Mouse (Mus musculus): ENCODE data around the gene Aoc3. TPM values are rescaled to one million over a fixed set of nuclear protein-coding genes. Genes with fewer than 3 reads are reported as not detected.

Gene Aoc3
- polyA plus RNA-seq, 1 experiment from 2014 or later, result not detected

GRCm38 (mm10) chr11:101332537-101332936 is 2.1 kb downstream of the Aoc3 start:
- peaks cover 36% of the 10 kb centered on the region for H3K4me1 ChIP-seq (replicated peaks)
- H3K27me3 ChIP-seq (ENCODE audit: insufficient read depth, poor library complexity, severe bottlenecking), result no peaks in the 10 kb centered on the region
- WGBS, result 81% methylated on average over 3 of the region's 3 CpGs
- no peaks in the 10 kb centered on the region for H3K9me3 ChIP-seq
- no peak overlapping the region for H3K4me3 ChIP-seq
- peaks cover 9% of the 10 kb centered on the region; the same call in 1 of the 2 replicates for H3K36me3 ChIP-seq
- DNase-seq (ENCODE audit: low spot score), result no peak
- no peak overlapping the region for H3K27ac ChIP-seq

- peaks cover 50% of the 10 kb centered on the region for H3K4me1 ChIP-seq (replicated peaks)
- DNase-seq (ENCODE audit: low spot score), result peak; percentile 38
- 22% methylated on average over 10 of the region's 10 CpGs for WGBS
- no peaks in the 10 kb centered on the region for H3K27me3 ChIP-seq (ENCODE audit: insufficient read depth, poor library complexity, severe bottlenecking)
- peaks cover 3% of the 10 kb centered on the region; the same call in 1 of the 2 replicates for H3K36me3 ChIP-seq
- H3K4me3 ChIP-seq, result peak overlapping the region; percentile 18; the same call in 1 of the 2 replicates
- no peaks in the 10 kb centered on the region for H3K9me3 ChIP-seq
- peak overlapping the region; percentile 78 for H3K27ac ChIP-seq
These were observed 3.6 kb downstream of the Aoc3 start for GRCm38 (mm10) chr11:101334023-101334422.

GRCm38 (mm10) chr11:101334516-101334915 is 4.1 kb downstream of the Aoc3 start:
- WGBS, result 2% methylated on average over 6 of the region's 6 CpGs
- H3K36me3 ChIP-seq, result no peaks in the 10 kb centered on the region
- DNase-seq (ENCODE audit: low spot score), result peak; percentile 76
- no peaks in the 10 kb centered on the region for H3K27me3 ChIP-seq (ENCODE audit: insufficient read depth, poor library complexity, severe bottlenecking)
- peak overlapping the region; percentile 18; the same call in 1 of the 2 replicates for H3K4me3 ChIP-seq
- H3K4me1 ChIP-seq (replicated peaks), result peaks cover 50% of the 10 kb centered on the region
- H3K27ac ChIP-seq, result peak overlapping the region; percentile 78
- H3K9me3 ChIP-seq, result no peaks in the 10 kb centered on the region

GRCm38 (mm10) chr11:101335685-101336084 is 5.3 kb downstream of the Aoc3 start:
- whole genome bisulfite sequencing, result 87% methylated on average over 9 of the region's 9 CpGs
- H3K9me3 ChIP-seq, result no peaks in the 10 kb centered on the region
- no peaks in the 10 kb centered on the region for H3K36me3 ChIP-seq
- peaks cover 46% of the 10 kb centered on the region for H3K4me1 ChIP-seq (replicated peaks)
- no peaks in the 10 kb centered on the region for H3K27me3 ChIP-seq (ENCODE audit: insufficient read depth, poor library complexity, severe bottlenecking)
- H3K27ac ChIP-seq, result no peak overlapping the region
- H3K4me3 ChIP-seq, result no peak overlapping the region
- DNase-seq (ENCODE audit: low spot score), result no peak

- H3K27ac ChIP-seq, result peak overlapping the region; percentile 82
- no peaks in the 10 kb centered on the region for H3K27me3 ChIP-seq (ENCODE audit: insufficient read depth, poor library complexity, severe bottlenecking)
- H3K36me3 ChIP-seq, result no peaks in the 10 kb centered on the region
- H3K4me3 ChIP-seq, result peak overlapping the region; percentile 49
- H3K4me1 ChIP-seq (replicated peaks), result peaks cover 41% of the 10 kb centered on the region
- DNase-seq (ENCODE audit: low spot score), result peak; percentile 69
- 1% methylated on average over 9 of the region's 9 CpGs for WGBS
- H3K9me3 ChIP-seq, result no peaks in the 10 kb centered on the region
These were observed 7.8 kb downstream of the Aoc3 start for GRCm38 (mm10) chr11:101338123-101338760.

- H3K27me3 ChIP-seq (ENCODE audit: insufficient read depth, poor library complexity, severe bottlenecking), result no peaks in the 10 kb centered on the region
- no peak overlapping the region for H3K27ac ChIP-seq
- H3K4me1 ChIP-seq (replicated peaks), result peaks cover 9% of the 10 kb centered on the region; the same call in 1 of the 2 replicates
- no peak overlapping the region for H3K4me3 ChIP-seq
- H3K36me3 ChIP-seq, result no peaks in the 10 kb centered on the region
- 0 out of 2 replicates have a peak, but pooled peaks cover 3% of the 10 kb centered on the region for H3K9me3 ChIP-seq
- 73% methylated on average over 10 of the region's 10 CpGs for WGBS
- no peak for DNase-seq (ENCODE audit: low spot score)
These were observed 16.8 kb downstream of the Aoc3 start for GRCm38 (mm10) chr11:101347083-101347775.

GRCm38 (mm10) chr11:101348774-101349173 is 18.4 kb downstream of the Aoc3 start:
- H3K27ac ChIP-seq, result no peak overlapping the region
- H3K4me1 ChIP-seq (replicated peaks), result peaks cover 9% of the 10 kb centered on the region; the same call in 1 of the 2 replicates
- 0 out of 2 replicates have a peak, but pooled peaks cover 3% of the 10 kb centered on the region for H3K9me3 ChIP-seq
- WGBS, result 75% methylated on average over 7 of the region's 7 CpGs
- no peaks in the 10 kb centered on the region for H3K27me3 ChIP-seq (ENCODE audit: insufficient read depth, poor library complexity, severe bottlenecking)
- no peaks in the 10 kb centered on the region for H3K36me3 ChIP-seq
- DNase-seq (ENCODE audit: low spot score), result no peak
- no peak overlapping the region for H3K4me3 ChIP-seq

- no peak for DNase-seq (ENCODE audit: low spot score)
- 0 out of 2 replicates have a peak, but pooled peaks cover 3% of the 10 kb centered on the region for H3K9me3 ChIP-seq
- WGBS, result 87% methylated on average over 3 of the region's 3 CpGs
These were observed 18.8 kb downstream of the Aoc3 start for GRCm38 (mm10) chr11:101349216-101349615.

GRCm38 (mm10) chr11:101351100-101351720 is 20.8 kb downstream of the Aoc3 start:
- no peak for DNase-seq (ENCODE audit: low spot score)
- H3K36me3 ChIP-seq, result no peaks in the 10 kb centered on the region
- WGBS, result 67% methylated on average over 11 of the region's 11 CpGs

More at GRCm38 (mm10) chr11:101349216-101349615, 18.8 kb downstream of the Aoc3 start:
- no peak overlapping the region for H3K27ac ChIP-seq
- no peaks in the 10 kb centered on the region for H3K36me3 ChIP-seq
- H3K4me1 ChIP-seq (replicated peaks), result peaks cover 9% of the 10 kb centered on the region; the same call in 1 of the 2 replicates
- no peak overlapping the region for H3K4me3 ChIP-seq
- no peaks in the 10 kb centered on the region for H3K27me3 ChIP-seq (ENCODE audit: insufficient read depth, poor library complexity, severe bottlenecking)

GRCm38 (mm10) chr11:101351721-101352111 is 21.3 kb downstream of the Aoc3 start:
- no peaks in the 10 kb centered on the region for H3K27me3 ChIP-seq (ENCODE audit: insufficient read depth, poor library complexity, severe bottlenecking)
- H3K4me1 ChIP-seq (replicated peaks), result peaks cover 9% of the 10 kb centered on the region; the same call in 1 of the 2 replicates
- H3K36me3 ChIP-seq, result no peaks in the 10 kb centered on the region
- H3K9me3 ChIP-seq, result 0 out of 2 replicates have a peak, but pooled peaks cover 3% of the 10 kb centered on the region
- WGBS, result 71% methylated on average over 3 of the region's 3 CpGs
- H3K27ac ChIP-seq, result no peak overlapping the region
- DNase-seq (ENCODE audit: low spot score), result no peak
- no peak overlapping the region for H3K4me3 ChIP-seq

More at GRCm38 (mm10) chr11:101351100-101351720, 20.8 kb downstream of the Aoc3 start:
- Histone ChIP-seq H3K27me3 (ENCODE audit: insufficient read depth, poor library complexity, severe bottlenecking) (no peaks in the 10 kb centered on the region), H3K4me3 (no peak overlapping the region), H3K9me3 (0 out of 2 replicates have a peak, but pooled peaks cover 3% of the 10 kb centered on the region), H3K27ac (no peak overlapping the region), H3K4me1 (replicated peaks) (peaks cover 9% of the 10 kb centered on the region; the same call in 1 of the 2 replicates)

- no peak overlapping the region for H3K27ac ChIP-seq
- DNase-seq (ENCODE audit: low spot score), result no peak
- WGBS, result 91% methylated on average over 12 of the region's 12 CpGs
These were observed 23.0 kb downstream of the Aoc3 start for GRCm38 (mm10) chr11:101353436-101353835.

GRCm38 (mm10) chr11:101354438-101355010 is 24.1 kb downstream of the Aoc3 start:
- 80% methylated on average over 5 of the region's 5 CpGs for WGBS
- H3K27me3 ChIP-seq (ENCODE audit: insufficient read depth, poor library complexity, severe bottlenecking), result no peaks in the 10 kb centered on the region
- H3K36me3 ChIP-seq, result no peaks in the 10 kb centered on the region
- no peak overlapping the region for H3K4me3 ChIP-seq
- no peak for DNase-seq (ENCODE audit: low spot score)
- H3K4me1 ChIP-seq (replicated peaks), result peaks cover 5% of the 10 kb centered on the region; the same call in 1 of the 2 replicates
- H3K9me3 ChIP-seq, result 0 out of 2 replicates have a peak, but pooled peaks cover 3% of the 10 kb centered on the region
- H3K27ac ChIP-seq, result no peak overlapping the region

More at GRCm38 (mm10) chr11:101353436-101353835, 23.0 kb downstream of the Aoc3 start:
- H3K27me3 ChIP-seq (ENCODE audit: insufficient read depth, poor library complexity, severe bottlenecking), result no peaks in the 10 kb centered on the region
- H3K4me3 ChIP-seq, result no peak overlapping the region
- H3K36me3 ChIP-seq, result no peaks in the 10 kb centered on the region
- H3K4me1 ChIP-seq (replicated peaks), result peaks cover 7% of the 10 kb centered on the region; the same call in 1 of the 2 replicates
- 0 out of 2 replicates have a peak, but pooled peaks cover 3% of the 10 kb centered on the region for H3K9me3 ChIP-seq

All from hindbrain, embryonic 10.5 days (tissue).